In the genomic region with DNA sequence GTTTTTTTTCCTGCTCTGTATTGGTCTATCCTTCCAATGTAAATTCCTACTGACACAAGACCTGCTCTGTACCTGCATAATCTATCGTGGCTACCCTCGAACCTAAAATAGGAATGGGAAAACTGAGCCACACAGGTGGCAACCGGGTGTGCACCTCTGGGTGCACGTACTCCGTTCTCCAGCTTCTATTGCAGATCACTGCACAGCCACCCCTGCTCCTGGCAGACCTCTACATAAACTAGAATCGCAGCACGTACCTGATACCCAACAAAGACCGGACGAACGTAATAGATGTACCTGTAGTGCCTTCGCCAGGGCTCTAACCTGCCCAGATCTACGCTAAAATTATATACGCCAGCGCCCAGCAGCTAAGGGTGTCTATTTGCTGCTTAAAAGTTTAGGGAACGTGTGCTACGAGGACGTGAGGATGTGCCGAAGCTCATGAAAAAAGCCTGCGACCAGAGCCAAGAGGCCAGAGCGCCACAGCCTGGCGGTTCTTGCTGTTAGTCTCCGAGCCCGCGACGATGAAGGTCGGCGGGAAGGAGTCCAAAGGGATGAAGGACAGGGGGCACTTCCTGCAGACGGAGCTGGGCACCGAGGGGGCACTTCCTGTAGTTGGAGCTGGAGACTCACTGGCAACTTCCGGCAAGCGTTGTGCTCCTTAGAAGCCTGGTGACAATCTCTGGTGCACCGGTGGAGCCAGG, we compare ENCODE assay signal across 8 mouse cellular contexts. TPM values are rescaled to one million over a fixed set of nuclear protein-coding genes. Genes with fewer than 3 reads are reported as not detected.
A peak's percentile ranks its signal among the peaks of the same experiment; 100 is the strongest.
DNase-seq lines count a peak whose midpoint lies in the region; ATAC-seq lines count a peak whose summit lies in the region.

Gene Pgbd1, minus strand, starts transcription at position 556 of the 704 bp plus-strand sequence.

- DNase-seq in adrenal gland, postnatal 14 days, result peak; percentile 89
- DNase-seq in embryo, embryonic 11.5 days (ENCODE audit: low read depth, low spot score), result peak; percentile 59
- DNase-seq in gastrocnemius, postnatal 25 days, result peak; percentile 28
- DNase-seq in left cerebral cortex, postnatal 10 days (ENCODE audit: extremely low spot score in 1 of 2, low spot score in 2 of 2), result peak; percentile 63 to 86
- peak; percentile 89 to 91 for DNase-seq in right cerebral cortex, postnatal 10 days (ENCODE audit: low spot score in 2 of 2)
- peak; percentile 58 for DNase-seq in urinary bladder, postnatal 14 days (ENCODE audit: low spot score)

- H3K4me1 ChIP-seq in megakaryocyte, embryonic 14.5 days, result peaks cover 28% of the 10 kb centered on the region

- H3K4me3 ChIP-seq in megakaryocyte, embryonic 14.5 days (replicated peaks), result peak within 1 kb of the TSS; percentile 93

- H3K36me3 ChIP-seq in megakaryocyte, embryonic 14.5 days (replicated peaks; ENCODE audit: low read length), result peaks cover 31% of the 10 kb centered on the region

- peak; percentile 84 for ATAC-seq in inflammation-experienced regulatory T-cells, adult 6 months

- H3K27me3 ChIP-seq in megakaryocyte, embryonic 14.5 days (replicated peaks), result no peaks in the 10 kb centered on the region

- intact Hi-C loops in left cerebral cortex, postnatal 10 days (cut with DNase I), result no loop called here

- no peaks in the 10 kb centered on the region for H3K9me3 ChIP-seq in megakaryocyte, embryonic 14.5 days

RNA-seq across cellular contexts. Expression of gene Pgbd1, which starts in this region (rescaled TPM):
- 0.79 and 0.85 TPM in 2 replicates for total RNA-seq in adrenal gland, postnatal 14 days (2021)
- total RNA-seq in gastrocnemius, postnatal 25 days (2021), result under 1 TPM; 0.15 to 0.27 TPM
- polyA plus RNA-seq in inflammation-experienced regulatory T-cells, adult 6 months (2017; shearing (Covaris generic)), result 1 to 10 TPM in 2 of 3 experiments, under 1 TPM in 1; 0.68 to 1.7 (median 1.6) TPM
- 1 to 10 TPM; 1.5 to 2.1 TPM for total RNA-seq in left cerebral cortex, postnatal 10 days (2021)
- polyA plus RNA-seq in megakaryocyte, embryonic 14.5 days (2012; ENCODE audit: insufficient read depth, low replicate concordance), result 0.07 TPM in 1 of 2 replicates, not detected in the other

Comparison
In these comparisons a context has a peak if more than half of its experiments do, and no peak if none do; other contexts are left out.
1. Peak in every context shown above with its lines: DNase-seq, ATAC-seq and H3K4me3 ChIP-seq.
2. Peak in DNase-seq in adrenal gland, postnatal 14 days; RNA of the gene not detected or under 1 TPM.
3. Peak in DNase-seq in gastrocnemius, postnatal 25 days; RNA of the gene not detected or under 1 TPM.
4. DNase-seq: peak in every context shown above with its lines; median percentile 90 in right cerebral cortex, postnatal 10 days; 89 in adrenal gland, postnatal 14 days; 74 in left cerebral cortex, postnatal 10 days; 59 in embryo, embryonic 11.5 days; 58 in urinary bladder, postnatal 14 days; 28 in gastrocnemius, postnatal 25 days.